Mouse (Mus musculus): ENCODE results near the gene Kcnq4. TPM values are rescaled to one million over a fixed set of nuclear protein-coding genes. Genes with fewer than 3 reads are reported as not detected.

The Kcnq4 gene
- polyA plus RNA-seq, 1 experiment from 2014 or later: 4.6 TPM

GRCm38 (mm10) chr4:120741303-120741702, 7.1 kb downstream of the Kcnq4 start:
- DNase-seq (ENCODE audit: low spot score): no peak
- peaks cover 52% of the 10 kb centered on the region for H3K27me3 ChIP-seq (ENCODE audit: insufficient read depth, poor library complexity, severe bottlenecking)
- 74% methylated on average over 6 of the region's 6 CpGs for WGBS
- H3K4me1 ChIP-seq (replicated peaks): peaks cover 34% of the 10 kb centered on the region
- 0 out of 2 replicates have a peak overlapping the region, but pooled peaks have one; percentile 13 for H3K27ac ChIP-seq
- H3K36me3 ChIP-seq: no peaks in the 10 kb centered on the region
- no peak overlapping the region for H3K4me3 ChIP-seq
- H3K9me3 ChIP-seq: no peaks in the 10 kb centered on the region

DNA sequence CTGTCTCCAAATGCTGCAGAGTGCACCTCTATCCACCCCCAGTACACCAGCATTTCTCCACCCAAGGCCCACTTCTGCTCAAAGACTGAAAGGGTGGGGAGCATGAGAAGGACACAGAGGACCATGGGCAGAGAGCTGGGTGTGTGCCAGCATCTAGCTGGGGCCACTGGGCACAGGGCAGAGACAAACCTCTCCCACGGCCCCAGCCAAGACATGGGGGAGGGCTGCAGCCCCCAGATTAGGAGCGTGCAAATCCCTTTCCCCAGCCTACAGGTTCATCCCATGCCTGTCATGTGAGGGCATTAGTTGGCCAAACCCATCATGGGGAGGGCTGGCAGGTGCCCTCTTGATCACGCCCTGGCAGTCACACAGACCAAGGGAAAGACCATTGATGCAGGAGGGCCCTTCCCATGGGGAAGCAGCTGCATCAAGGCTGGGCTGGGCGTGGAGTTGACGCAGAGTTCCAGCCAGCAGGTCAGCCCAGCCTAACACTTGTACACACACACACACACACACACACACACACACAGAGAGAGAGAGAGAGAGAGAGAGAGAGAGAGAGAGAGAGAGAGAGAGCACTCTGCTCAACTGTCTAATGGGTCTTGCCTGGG, 14.3 kb downstream of the Kcnq4 start:
- H3K4me1 ChIP-seq (replicated peaks): peaks cover 42% of the 10 kb centered on the region
- 75% methylated on average over 5 of the region's 5 CpGs for WGBS
- no peak for DNase-seq (ENCODE audit: low spot score)
- H3K36me3 ChIP-seq: no peaks in the 10 kb centered on the region
- no peak overlapping the region for H3K27ac ChIP-seq
- H3K4me3 ChIP-seq: no peak overlapping the region
- peaks cover 51% of the 10 kb centered on the region for H3K27me3 ChIP-seq (ENCODE audit: insufficient read depth, poor library complexity, severe bottlenecking)
- no peaks in the 10 kb centered on the region for H3K9me3 ChIP-seq

DNA sequence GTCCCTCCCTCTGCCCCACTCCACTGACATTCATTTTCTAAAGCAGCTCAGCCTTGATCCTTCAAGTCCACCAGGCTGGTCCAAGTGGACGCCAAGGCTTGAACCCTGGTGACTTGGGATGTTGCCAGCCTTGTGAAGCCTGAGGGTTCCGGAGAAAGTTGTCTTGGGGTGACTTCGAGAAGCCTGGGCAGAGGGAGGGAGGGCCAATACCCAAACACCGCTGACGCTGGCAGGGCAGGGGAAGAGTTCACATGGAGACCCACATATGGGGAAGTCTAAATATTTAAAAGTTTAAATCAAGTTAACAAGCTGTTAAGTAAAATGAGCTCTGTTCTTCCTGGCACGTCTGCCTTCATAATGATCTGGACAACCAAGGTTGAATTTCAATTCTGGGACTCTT, 15.7 kb downstream of the Kcnq4 start:
- H3K4me1 ChIP-seq (replicated peaks): peaks cover 47% of the 10 kb centered on the region
- H3K27me3 ChIP-seq (ENCODE audit: insufficient read depth, poor library complexity, severe bottlenecking): peaks cover 60% of the 10 kb centered on the region
- H3K27ac ChIP-seq: no peak overlapping the region
- WGBS: 83% methylated on average over 6 of the region's 6 CpGs
- H3K9me3 ChIP-seq: no peaks in the 10 kb centered on the region
- H3K36me3 ChIP-seq: no peaks in the 10 kb centered on the region
- no peak overlapping the region for H3K4me3 ChIP-seq
- DNase-seq (ENCODE audit: low spot score): no peak

DNA sequence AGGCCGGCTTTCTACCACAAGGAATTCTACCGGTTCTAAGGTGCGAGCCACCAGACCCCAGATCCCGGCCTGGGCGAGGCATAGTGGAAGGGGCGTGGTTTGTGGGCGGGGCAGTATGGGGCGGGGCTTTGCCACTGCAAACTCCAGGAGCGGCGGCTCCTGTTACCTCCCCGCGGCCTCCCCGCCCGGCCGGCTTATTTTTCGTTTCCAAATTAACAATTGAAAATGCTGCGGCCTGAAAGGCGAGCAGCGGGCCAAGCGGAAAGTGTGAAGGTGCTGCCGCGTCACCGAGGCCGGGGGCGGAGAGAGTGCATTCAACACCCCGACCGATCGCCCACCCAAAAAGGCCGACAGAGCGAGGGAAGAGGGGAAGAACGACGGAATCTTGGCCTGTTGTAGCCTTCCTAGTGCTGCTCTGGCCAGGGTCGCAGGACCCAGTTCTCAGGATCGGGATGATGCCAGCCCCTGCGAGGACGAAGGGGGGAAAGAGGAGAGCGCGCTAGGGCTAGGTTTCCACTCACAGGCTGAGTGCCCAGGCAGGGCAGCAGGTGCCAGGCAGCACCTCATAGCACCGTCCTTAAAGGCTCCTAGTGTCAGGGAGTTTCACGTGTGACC, 17.3 kb downstream of the Kcnq4 start:
- H3K36me3 ChIP-seq: no peaks in the 10 kb centered on the region
- peak overlapping the region; percentile 56 for H3K4me3 ChIP-seq
- WGBS: under 1% methylated on average over 40 of the region's 40 CpGs
- peaks cover 56% of the 10 kb centered on the region for H3K4me1 ChIP-seq (replicated peaks)
- peak; percentile 84 for DNase-seq (ENCODE audit: low spot score)
- H3K9me3 ChIP-seq: no peaks in the 10 kb centered on the region
- H3K27ac ChIP-seq: 0 out of 2 replicates have a peak overlapping the region, but pooled peaks have one; percentile 36
- H3K27me3 ChIP-seq (ENCODE audit: insufficient read depth, poor library complexity, severe bottlenecking): peaks cover 65% of the 10 kb centered on the region

DNA sequence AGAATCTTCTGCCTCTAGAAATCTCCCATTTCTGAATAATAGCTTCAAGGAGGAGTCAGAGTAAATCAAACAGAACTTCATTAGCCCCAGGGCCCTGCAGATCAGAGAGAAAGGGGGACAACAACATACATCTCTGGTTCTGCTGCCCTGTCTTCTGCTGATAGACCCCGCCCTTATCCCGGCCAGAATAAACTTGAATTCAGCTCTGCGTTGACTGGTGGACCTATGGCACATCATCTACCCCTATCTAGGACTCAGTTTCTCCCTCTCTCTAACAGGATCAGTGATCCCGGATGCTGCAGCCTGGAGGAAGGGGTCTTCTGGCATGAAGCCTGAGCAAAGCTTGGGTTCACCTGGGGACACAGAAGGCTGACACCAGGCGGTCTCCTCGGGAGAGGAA, 17.8 kb downstream of the Kcnq4 start:
- Histone ChIP-seq H3K9me3 (no peaks in the 10 kb centered on the region), H3K4me3 (peak overlapping the region; percentile 56), H3K4me1 (replicated peaks) (peaks cover 62% of the 10 kb centered on the region), H3K27me3 (ENCODE audit: insufficient read depth, poor library complexity, severe bottlenecking) (peaks cover 65% of the 10 kb centered on the region), H3K36me3 (no peaks in the 10 kb centered on the region), H3K27ac (no peak overlapping the region)
- WGBS: 27% methylated on average over 6 of the region's 6 CpGs
- no peak for DNase-seq (ENCODE audit: low spot score)

GRCm38 (mm10) chr4:120730146-120730545, 18.3 kb downstream of the Kcnq4 start:
- Histone ChIP-seq H3K27ac (no peak overlapping the region), H3K4me1 (replicated peaks) (peaks cover 66% of the 10 kb centered on the region), H3K9me3 (no peaks in the 10 kb centered on the region), H3K36me3 (no peaks in the 10 kb centered on the region), H3K4me3 (no peak overlapping the region), H3K27me3 (ENCODE audit: insufficient read depth, poor library complexity, severe bottlenecking) (peaks cover 65% of the 10 kb centered on the region)
- WGBS: 68% methylated on average over 6 of the region's 6 CpGs
- no peak for DNase-seq (ENCODE audit: low spot score)

DNA sequence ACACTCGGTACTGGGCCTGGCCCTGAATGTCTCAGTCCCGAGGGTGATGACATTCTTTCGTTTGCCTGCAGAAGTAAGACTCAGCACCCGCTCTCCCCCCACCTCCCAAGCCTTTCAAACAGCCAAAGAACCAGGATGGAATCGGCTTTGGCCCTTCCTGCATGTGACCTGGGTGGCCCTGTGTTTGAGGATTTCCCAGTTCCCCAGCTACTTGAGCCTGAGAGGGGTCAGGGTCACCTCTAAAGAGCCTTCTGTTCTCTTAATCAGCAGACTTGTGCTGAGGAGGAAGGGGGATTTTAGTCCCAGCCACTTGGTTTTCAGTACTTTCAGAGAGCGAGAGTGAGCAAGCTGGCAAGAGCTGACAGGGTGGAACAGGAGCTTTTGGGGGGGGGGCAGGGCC, 19.0 kb downstream of the Kcnq4 start:
- Histone ChIP-seq H3K4me3 (no peak overlapping the region), H3K27me3 (ENCODE audit: insufficient read depth, poor library complexity, severe bottlenecking) (peaks cover 65% of the 10 kb centered on the region), H3K4me1 (replicated peaks) (peaks cover 68% of the 10 kb centered on the region), H3K27ac (0 out of 2 replicates have a peak overlapping the region, but pooled peaks have one; percentile 35), H3K36me3 (no peaks in the 10 kb centered on the region), H3K9me3 (no peaks in the 10 kb centered on the region)
- peak; percentile 34 for DNase-seq (ENCODE audit: low spot score)
- WGBS: 51% methylated on average over 6 of the region's 6 CpGs

DNA sequence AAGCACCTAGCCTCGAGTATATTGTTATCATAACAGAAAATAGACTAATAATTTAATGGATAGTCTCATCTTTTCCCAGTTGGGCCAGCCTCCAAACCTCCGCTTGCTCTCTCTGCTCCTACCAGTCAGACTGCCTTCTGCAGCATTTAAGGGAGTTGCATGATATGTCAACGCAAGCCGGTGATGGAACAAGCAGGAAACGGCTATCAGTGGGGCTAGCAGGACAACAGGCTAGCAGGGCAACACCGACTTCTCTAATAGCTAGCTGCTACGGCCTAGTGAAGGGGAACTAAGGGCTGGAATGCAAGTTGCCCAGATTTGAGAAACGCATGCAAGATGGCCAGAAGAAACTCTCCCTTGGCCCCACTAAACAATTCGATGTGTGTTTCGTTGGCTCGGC, 20.6 kb downstream of the Kcnq4 start:
- WGBS: 81% methylated on average over 11 of the region's 11 CpGs
- peaks cover 52% of the 10 kb centered on the region for H3K27me3 ChIP-seq (ENCODE audit: insufficient read depth, poor library complexity, severe bottlenecking)
- H3K27ac ChIP-seq: no peak overlapping the region
- H3K9me3 ChIP-seq: no peaks in the 10 kb centered on the region
- H3K36me3 ChIP-seq: no peaks in the 10 kb centered on the region
- peaks cover 55% of the 10 kb centered on the region for H3K4me1 ChIP-seq (replicated peaks)
- H3K4me3 ChIP-seq: no peak overlapping the region
- DNase-seq (ENCODE audit: low spot score): no peak

- peaks cover 49% of the 10 kb centered on the region for H3K4me1 ChIP-seq (replicated peaks)
- no peak overlapping the region for H3K4me3 ChIP-seq
- 50% methylated on average over 4 of the region's 4 CpGs for WGBS
- H3K36me3 ChIP-seq: no peaks in the 10 kb centered on the region
- no peak overlapping the region for H3K27ac ChIP-seq
- H3K9me3 ChIP-seq: no peaks in the 10 kb centered on the region
- DNase-seq (ENCODE audit: low spot score): no peak
- H3K27me3 ChIP-seq (ENCODE audit: insufficient read depth, poor library complexity, severe bottlenecking): peaks cover 35% of the 10 kb centered on the region
Observed at GRCm38 (mm10) chr4:120726174-120726573, 22.2 kb downstream of the Kcnq4 start.

DNA sequence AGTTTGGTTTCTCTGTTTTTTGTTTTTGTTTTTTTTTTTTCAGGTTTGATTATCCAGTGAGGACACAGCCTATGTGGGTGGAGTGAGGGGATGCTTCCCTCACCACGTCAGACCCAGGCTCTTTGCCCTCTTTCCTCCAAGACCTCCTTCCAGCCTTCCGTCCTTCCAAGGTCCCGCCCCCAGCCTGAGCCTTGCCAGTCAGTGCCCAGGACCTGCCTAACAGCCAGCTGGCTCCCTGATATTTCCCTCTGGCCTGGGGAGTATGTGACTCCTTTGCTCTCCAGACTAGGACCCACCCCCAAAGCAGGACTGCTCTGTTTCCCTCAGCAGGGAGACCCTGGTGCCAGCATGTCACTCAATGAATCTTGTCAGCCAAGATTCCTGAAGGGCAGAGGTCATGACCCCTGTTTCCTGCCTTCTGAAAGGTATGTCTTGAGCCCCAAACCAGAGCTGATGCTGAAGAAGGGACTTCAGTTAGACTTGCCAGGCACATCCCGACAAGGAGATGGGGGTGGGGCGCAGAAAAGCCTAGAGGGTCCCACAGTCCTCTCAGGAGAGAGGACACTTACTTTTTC, 22.8 kb downstream of the Kcnq4 start:
- Histone ChIP-seq H3K27ac (no peak overlapping the region), H3K36me3 (no peaks in the 10 kb centered on the region), H3K27me3 (ENCODE audit: insufficient read depth, poor library complexity, severe bottlenecking) (peaks cover 31% of the 10 kb centered on the region), H3K9me3 (no peaks in the 10 kb centered on the region), H3K4me1 (replicated peaks) (peaks cover 43% of the 10 kb centered on the region), H3K4me3 (no peak overlapping the region)
- 20% methylated on average over 5 of the region's 5 CpGs for WGBS
- DNase-seq (ENCODE audit: low spot score): peak; percentile 36

DNA sequence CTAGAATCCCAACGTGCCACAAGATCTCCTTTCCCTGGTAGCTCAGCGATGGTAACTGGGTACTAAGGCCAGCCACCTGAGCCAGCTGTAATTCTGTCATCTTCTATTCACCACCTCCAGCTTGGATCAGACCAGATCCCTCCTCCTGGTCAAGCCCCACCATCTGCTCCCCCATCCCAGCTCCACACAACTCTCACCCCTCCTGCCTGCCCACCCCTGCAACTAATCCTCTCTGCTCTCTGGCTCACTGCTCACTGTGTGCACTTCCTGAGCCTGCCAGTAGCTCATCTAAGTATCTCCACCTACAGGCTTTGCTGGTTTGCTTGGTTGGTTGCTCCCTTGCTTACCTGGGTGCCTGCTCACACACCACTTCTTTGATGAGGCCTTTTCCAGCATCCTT, 26.8 kb downstream of the Kcnq4 start:
- Histone ChIP-seq H3K4me1 (replicated peaks) (peaks cover 29% of the 10 kb centered on the region), H3K9me3 (no peaks in the 10 kb centered on the region), H3K27ac (no peak overlapping the region), H3K4me3 (no peak overlapping the region), H3K36me3 (no peaks in the 10 kb centered on the region), H3K27me3 (ENCODE audit: insufficient read depth, poor library complexity, severe bottlenecking) (peaks cover 26% of the 10 kb centered on the region)
- DNase-seq (ENCODE audit: low spot score): no peak
- WGBS: 70% methylated on average over 2 of the region's 2 CpGs

DNA sequence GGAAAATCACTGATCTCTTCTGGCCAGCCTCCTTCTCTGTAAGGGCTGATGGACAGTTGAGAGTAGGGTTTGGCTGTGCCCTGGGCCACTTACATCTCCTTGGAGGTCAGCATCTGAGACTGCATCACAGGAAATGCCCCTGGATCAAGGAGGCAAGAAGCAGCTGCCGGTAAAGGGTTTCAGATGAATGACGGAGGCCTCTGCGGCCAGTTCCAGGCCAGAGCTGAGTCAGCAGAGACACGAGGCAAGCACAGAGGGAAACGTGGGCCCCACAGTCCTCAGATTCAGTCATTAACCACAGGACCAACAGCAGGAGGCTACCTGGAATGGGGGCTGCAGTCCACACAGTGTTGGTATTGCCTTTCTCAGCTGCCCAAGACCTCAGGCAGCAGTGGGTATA, 29.3 kb downstream of the Kcnq4 start:
- Histone ChIP-seq H3K27me3 (ENCODE audit: insufficient read depth, poor library complexity, severe bottlenecking) (peaks cover 50% of the 10 kb centered on the region), H3K27ac (no peak overlapping the region), H3K36me3 (no peaks in the 10 kb centered on the region), H3K4me3 (no peak overlapping the region), H3K9me3 (no peaks in the 10 kb centered on the region), H3K4me1 (replicated peaks) (peaks cover 25% of the 10 kb centered on the region)
- WGBS: 39% methylated on average over 5 of the region's 5 CpGs
- no peak for DNase-seq (ENCODE audit: low spot score)

DNA sequence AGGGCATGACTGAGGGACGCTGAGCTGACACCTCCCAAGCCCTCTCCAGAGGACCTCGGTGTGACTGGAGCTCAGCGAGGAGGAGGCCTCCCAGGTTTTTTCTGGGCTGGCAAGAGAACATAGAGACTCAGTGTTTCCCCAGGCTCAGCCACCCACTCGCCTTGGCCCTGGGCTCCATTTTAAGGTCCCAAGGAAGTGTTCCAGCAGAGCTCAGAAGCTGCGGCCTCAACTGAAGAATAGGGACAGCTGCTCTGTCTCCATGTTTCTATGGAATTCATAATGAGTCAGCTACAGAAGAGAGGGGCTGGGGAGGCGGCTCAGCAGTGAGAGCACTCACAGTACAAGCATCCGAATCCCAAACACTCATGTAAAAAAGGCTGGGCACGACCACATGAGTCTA, 30.8 kb downstream of the Kcnq4 start:
- Histone ChIP-seq H3K9me3 (no peaks in the 10 kb centered on the region), H3K27ac (no peak overlapping the region), H3K4me3 (no peak overlapping the region), H3K4me1 (replicated peaks) (peaks cover 28% of the 10 kb centered on the region), H3K36me3 (no peaks in the 10 kb centered on the region), H3K27me3 (ENCODE audit: insufficient read depth, poor library complexity, severe bottlenecking) (peaks cover 55% of the 10 kb centered on the region)
- DNase-seq (ENCODE audit: low spot score): no peak
- 76% methylated on average over 8 of the region's 8 CpGs for WGBS

Measured in hindbrain, embryonic 10.5 days (tissue).